Mouse (Mus musculus) right cerebral cortex, postnatal 14 days (tissue): ENCODE measurements around the gene Pop5.

Experiments
- DNase-seq: peaks from one replicate; pipeline ENCODE4 v3.0.0; 2022

Gene Pop5

GRCm38 (mm10) chr5:115215273-115216185 is 20.1 kb upstream of the Pop5 start:
- no peak for DNase-seq

- no peak for DNase-seq
Measured at GRCm38 (mm10) chr5:115217998-115218397, 17.6 kb upstream of the Pop5 start.

GRCm38 (mm10) chr5:115220931-115221640 is 14.6 kb upstream of the Pop5 start:
- peak; percentile 61 for DNase-seq

- DNase-seq = no peak
Measured at GRCm38 (mm10) chr5:115222485-115222884, 13.2 kb upstream of the Pop5 start.

- peak; percentile 69 for DNase-seq
Measured at GRCm38 (mm10) chr5:115230830-115231551, 4.6 kb upstream of the Pop5 start.

GRCm38 (mm10) chr5:115231552-115232120 is 4.0 kb upstream of the Pop5 start:
- no peak for DNase-seq

GRCm38 (mm10) chr5:115232516-115232915 is 3.1 kb upstream of the Pop5 start:
- DNase-seq = no peak

- no peak for DNase-seq
Measured at GRCm38 (mm10) chr5:115233031-115233780, 2.4 kb upstream of the Pop5 start.

GRCm38 (mm10) chr5:115234519-115234918 is 1.1 kb upstream of the Pop5 start:
- DNase-seq = no peak

GRCm38 (mm10) chr5:115235323-115235771 is 289 bp upstream of the Pop5 start:
- DNase-seq = peak; percentile 68

- DNase-seq = peak; percentile 90
Measured at GRCm38 (mm10) chr5:115237803-115238728, 2.4 kb downstream of the Pop5 start.

GRCm38 (mm10) chr5:115238729-115239195 is 3.1 kb downstream of the Pop5 start:
- DNase-seq = no peak

GRCm38 (mm10) chr5:115240191-115240590 is 4.6 kb downstream of the Pop5 start:
- DNase-seq = no peak

GRCm38 (mm10) chr5:115255472-115255871 is 19.8 kb downstream of the Pop5 start:
- DNase-seq = no peak

- DNase-seq = no peak
Measured at GRCm38 (mm10) chr5:115256909-115257546, 21.4 kb downstream of the Pop5 start.

GRCm38 (mm10) chr5:115260356-115260755 is 24.7 kb downstream of the Pop5 start:
- no peak for DNase-seq

GRCm38 (mm10) chr5:115261141-115261540 is 25.5 kb downstream of the Pop5 start:
- DNase-seq = no peak

GRCm38 (mm10) chr5:115261880-115262279 is 26.2 kb downstream of the Pop5 start:
- DNase-seq = no peak

- no peak for DNase-seq
Measured at GRCm38 (mm10) chr5:115262502-115263291, 27.1 kb downstream of the Pop5 start.
